Mouse (Mus musculus) brain, embryonic 14.5 days (tissue): ENCODE data around the gene Rfxank.

Experiments used
- CTCF ChIP-seq: fragments of 200-500 bp; IDR thresholded peaks from 2 replicates; pipeline ENCODE4 v1.5.1; 2012; ENCODE audit warnings: inconsistent platforms, mild to moderate bottlenecking, moderate library complexity, borderline replicate concordance; ENCODE audit not compliant: insufficient read depth, insufficient read length; ENCODE audit errors: extremely low read depth
- POLR2A ChIP-seq: fragments of 200-500 bp; IDR thresholded peaks from 2 replicates; pipeline ENCODE4 v1.6.1; 2012; ENCODE audit warnings: mild to moderate bottlenecking, inconsistent platforms, borderline replicate concordance; ENCODE audit not compliant: poor library complexity, insufficient read depth, insufficient read length, severe bottlenecking; ENCODE audit errors: extremely low read depth

GRCm38 (mm10) chr8:70081976-70082375 lies 57.0 kb downstream of the Rfxank start:
- TF ChIP-seq CTCF (no peak), POLR2A (no peak)
